Mouse (Mus musculus) kidney, adult 2 months (tissue): ENCODE measurements around the gene Zfp759.

Source experiments
- CTCF ChIP-seq: fragments of 200-500 bp; conservative IDR thresholded peaks from 2 replicates; pipeline ENCODE4 v1.5.1; 2011; ENCODE audit warnings: low read depth, mild to moderate bottlenecking, control low read depth, low read length, moderate library complexity, mixed read lengths; ENCODE audit not compliant: insufficient read depth, insufficient read length
- POLR2A ChIP-seq: fragments of 200-500 bp; IDR thresholded peaks from one replicate; pipeline ENCODE4 v1.6.1; 2011; ENCODE audit warnings: low read depth, low read length, control low read depth

GRCm38 (mm10) chr13:67128038-67128721 is 6.7 kb downstream of the Zfp759 start:
- TF ChIP-seq CTCF (no peak), POLR2A (no peak)
